Mouse (Mus musculus): Measurements from ENCODE around the gene Syne1. TPM values are rescaled to one million over a fixed set of nuclear protein-coding genes. Genes with fewer than 3 reads are reported as not detected.

Gene Syne1
- total RNA-seq, 2 experiments from 2014 or later, result 56.2 to 61.6 TPM

DNA sequence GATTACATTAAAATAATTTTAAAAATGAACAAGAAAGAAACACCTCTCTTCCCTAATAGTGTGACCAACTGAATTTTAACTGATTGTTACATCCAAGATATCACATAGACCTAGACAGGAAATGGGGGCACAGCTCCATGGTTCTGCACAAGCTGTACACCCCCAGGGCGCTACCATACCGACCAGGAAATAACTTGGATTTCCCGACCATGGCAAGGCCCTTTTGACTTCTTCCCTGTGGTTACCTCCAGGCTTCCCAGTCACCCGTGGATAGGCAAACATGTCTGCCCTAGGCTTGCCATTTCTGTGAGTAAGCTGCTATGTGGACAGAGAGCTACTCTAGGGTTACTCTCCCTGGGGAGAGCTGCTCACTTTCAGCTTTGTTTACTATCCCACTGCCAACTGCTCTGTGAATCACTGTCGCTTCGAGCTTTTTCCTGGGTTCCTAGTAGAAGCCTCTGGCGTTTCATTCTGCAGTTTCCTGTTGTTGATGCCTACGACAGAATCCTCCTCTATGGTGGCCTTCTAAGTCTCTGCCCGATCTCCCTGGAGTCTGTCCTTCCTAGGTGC, 373.8 kb downstream of the Syne1 start:
- no peak for DNase-seq
- intact Hi-C loops (cut with DNase I), result no loop called here

DNA sequence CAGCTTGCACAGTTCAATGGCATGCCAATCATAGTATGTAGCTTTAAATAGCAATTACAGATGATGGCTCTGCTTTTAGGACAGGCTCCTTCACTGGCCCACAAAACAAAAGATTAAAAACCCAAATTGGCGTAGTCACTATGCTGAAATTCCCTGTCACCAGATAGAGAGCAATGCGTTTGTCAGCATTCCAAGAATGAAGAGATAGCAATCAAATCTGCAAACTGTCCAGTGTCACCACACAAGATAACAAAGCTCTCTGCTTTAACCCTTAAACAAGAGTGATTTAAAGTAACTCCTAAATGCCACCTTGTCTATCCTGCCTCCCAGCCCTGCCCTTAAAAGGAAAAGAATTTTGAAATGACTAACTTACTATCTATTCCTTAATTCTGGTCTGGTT, 374.9 kb downstream of the Syne1 start:
- intact Hi-C loops (cut with DNase I), result no loop called here
- no peak for DNase-seq

DNA sequence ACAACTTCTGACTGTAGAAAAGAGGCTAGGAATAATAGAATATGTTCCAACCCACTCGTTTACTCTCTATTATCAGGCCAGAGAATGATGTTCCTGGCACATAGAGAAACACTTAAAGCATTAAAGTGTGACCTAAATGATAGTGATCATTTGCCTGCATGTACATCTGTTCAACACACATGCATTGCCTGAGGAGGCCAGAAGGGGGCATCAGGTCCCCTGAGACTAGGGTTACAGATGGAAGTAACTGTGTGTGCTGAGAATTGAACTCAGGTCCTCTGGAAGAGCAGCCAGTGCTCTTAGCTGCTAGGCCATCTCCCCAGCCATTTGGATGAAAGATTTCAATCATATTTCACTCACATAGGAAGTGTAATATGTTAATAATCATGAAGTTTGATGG, 380.9 kb downstream of the Syne1 start:
- no peak for DNase-seq
- intact Hi-C loops (cut with DNase I), result no loop called here

DNA sequence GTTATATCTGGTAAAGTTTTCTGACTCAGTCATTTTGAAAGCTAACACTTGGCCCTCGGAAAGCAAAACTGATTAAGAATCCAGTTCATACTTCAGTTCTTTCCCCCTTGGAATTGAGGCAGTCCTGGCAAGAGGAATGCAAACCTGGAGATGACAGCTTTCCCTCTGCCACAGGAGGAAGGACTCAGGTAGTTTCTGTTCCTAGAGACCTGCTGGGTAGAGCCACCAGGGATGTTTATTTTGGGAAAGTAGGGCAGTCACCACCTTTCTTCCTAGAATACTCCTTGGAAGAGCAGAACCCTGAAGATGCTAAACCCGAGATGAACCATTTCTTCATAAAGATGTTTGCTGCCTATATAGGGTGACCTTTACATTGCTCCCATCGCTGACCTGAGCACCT, 383.8 kb downstream of the Syne1 start:
- no peak for DNase-seq
- intact Hi-C loops (cut with DNase I), result loop anchor here (10.0 kb wide), 2 partner anchors 733 to 763 kb away; partner anchors contain the start of genes Armt1 and Rmnd1

DNA sequence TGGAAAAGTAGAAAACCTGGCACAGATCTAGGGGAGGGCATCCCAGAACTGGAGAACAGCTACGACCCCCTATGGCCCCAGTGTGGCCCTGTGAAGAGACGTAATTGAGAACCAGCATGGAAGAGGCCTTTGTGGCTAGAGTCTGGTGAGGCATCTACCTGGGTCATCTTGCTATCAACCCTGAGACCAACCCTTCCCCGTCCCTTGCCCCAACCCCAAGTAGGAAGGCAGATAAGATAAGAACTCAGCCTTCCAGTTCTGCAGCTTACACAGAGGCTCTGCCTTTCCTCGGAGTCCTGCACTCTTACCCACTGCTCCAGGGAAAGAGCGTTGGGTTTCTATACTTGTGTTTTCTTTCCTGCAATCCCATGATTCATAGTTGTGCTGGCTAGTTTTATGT, 385.8 kb downstream of the Syne1 start:
- DNase-seq, result no peak
- intact Hi-C loops (cut with DNase I), result loop anchor here (10.0 kb wide), 2 partner anchors 731 to 761 kb away; partner anchors contain the start of genes Armt1 and Rmnd1

DNA sequence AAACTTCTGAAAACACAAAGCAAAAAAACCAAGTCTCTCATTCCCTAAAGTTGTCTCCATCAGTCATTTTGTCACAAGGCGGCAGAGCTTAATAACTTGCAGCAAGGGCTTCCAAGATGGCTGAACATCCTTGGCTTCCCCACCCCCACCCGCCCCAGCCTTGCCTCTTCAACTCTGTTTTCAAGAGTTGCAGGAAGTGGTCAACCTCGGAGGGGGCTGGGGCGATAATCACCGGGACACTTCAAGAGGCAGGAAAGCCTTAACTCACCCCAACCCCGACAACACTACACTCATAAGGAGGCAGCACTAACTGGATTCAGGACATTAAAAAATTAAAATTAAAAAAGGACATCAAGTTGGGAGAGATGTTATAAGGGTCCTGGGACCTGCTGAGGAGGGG, 387.5 kb downstream of the Syne1 start:
- intact Hi-C loops (cut with DNase I), result loop anchor here (2.0 to 10.0 kb wide), 4 partner anchors 47 to 759 kb away; partner anchors contain the start of genes Armt1 and Rmnd1
- no peak for DNase-seq

DNA sequence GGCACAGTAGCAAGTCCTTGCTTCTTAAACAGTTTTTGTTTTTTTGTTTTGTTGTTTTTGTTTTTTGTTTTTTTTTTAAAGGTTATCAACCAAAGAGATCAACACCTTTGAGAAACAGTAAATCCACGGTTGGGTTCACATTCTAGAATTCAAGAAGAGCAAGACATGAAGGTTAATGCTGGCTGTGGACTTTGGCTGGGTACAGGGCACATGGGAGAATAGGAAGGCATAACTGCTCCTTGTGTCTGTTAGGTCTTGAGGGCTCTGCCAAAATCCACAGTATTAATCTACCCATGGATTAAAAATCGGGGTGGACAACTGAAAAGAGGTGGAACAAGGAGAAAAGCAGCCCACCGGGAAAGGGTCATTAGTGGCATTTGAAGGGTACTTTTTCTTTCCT, 388.0 kb downstream of the Syne1 start:
- intact Hi-C loops (cut with DNase I), result loop anchor here (2.0 to 10.0 kb wide), 4 partner anchors 46 to 758 kb away; partner anchors contain the start of genes Armt1 and Rmnd1
- no peak for DNase-seq

DNA sequence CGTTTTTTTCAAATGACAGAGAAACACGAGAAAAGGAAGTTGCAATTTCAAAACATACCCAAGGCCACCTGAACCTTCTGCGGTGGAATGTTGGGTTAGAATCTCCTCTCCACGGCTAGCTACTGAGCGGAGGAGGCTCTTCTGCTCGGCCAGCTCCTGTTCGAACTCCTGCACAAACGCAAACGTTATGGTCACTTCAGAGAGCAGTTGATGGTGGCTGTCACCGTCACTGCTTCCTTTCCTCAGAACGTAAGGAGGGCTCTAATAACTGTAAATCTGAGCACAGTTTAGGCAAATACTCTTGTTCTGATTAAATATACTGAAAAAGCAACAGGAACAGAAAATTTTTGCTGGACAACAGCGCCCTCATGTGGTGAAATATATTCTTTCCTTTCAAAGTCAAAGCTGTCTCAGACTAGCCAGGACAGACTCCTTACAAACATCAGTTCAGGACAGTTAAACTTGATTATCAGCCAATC, 389.8 kb downstream of the Syne1 start:
- peak; percentile 43 to 54 for DNase-seq
- intact Hi-C loops (cut with DNase I), result loop anchor here (5.0 to 10.0 kb wide), 3 partner anchors 564 to 757 kb away; partner anchors contain the start of genes Armt1 and Rmnd1

DNA sequence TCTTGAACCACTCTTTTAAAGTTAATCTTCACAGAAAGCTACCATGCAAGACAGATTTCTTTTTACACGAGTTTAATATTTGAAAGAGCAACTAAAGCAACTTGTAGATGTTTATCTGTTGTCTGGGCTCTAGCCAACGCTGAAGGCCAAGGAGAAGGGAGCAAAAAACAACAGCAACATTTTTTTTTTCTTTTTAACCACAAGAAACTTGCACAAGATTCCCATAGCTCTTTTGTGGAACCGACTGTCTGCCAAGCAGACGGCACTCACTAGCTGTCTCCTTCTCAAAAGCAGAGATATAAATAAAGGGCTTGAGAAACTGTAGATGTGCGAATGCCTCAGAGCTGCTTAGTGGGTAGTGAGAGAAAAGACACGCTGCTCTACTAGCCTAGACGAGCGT, 391.6 kb downstream of the Syne1 start:
- intact Hi-C loops (cut with DNase I), result loop anchor here (5.0 to 10.0 kb wide), 3 partner anchors 562 to 755 kb away; partner anchors contain the start of genes Armt1 and Rmnd1
- DNase-seq, result no peak

DNA sequence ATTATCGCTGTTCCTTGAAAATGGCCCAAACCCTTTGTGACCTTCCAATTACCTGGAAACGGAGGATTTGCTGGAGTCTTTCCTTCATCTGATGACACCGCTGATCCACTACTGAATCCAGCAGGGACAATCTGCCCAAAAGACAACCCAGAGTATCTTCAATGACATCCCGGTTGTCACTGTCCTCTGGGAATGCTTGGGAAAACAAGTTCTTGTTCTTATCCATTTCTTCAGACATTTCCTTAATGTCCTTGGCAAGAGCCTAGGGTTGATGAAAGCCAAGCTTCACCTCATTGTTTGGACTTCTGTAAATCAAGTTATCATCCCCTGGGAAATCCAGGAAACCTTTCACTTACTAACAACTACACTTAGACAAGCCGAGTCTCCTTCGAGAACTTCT, 398.2 kb downstream of the Syne1 start:
- DNase-seq, result no peak
- intact Hi-C loops (cut with DNase I), result loop anchor here (1.0 kb wide), 1 partner anchor 93 kb away; no protein-coding TSS in a partner anchor

DNA sequence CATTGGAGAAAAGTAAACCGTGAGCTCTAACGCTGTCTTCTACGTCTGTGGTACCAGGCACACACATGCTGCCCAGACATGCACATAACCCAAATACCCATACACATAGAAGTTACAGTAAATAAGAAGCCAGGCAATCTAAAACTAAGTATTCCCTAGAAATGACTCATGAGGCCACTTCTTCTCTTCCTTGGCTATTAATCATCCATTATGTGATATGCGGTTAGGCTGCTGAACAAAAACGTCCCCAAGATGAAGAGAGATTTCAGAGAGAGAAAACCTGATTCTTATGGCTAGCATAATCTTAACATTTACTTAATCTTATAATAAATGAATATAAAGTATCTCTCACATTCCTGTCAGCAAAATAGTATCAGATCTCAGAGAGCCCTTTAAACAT, 409.8 kb downstream of the Syne1 start:
- intact Hi-C loops (cut with DNase I), result no loop called here
- DNase-seq, result no peak

DNA sequence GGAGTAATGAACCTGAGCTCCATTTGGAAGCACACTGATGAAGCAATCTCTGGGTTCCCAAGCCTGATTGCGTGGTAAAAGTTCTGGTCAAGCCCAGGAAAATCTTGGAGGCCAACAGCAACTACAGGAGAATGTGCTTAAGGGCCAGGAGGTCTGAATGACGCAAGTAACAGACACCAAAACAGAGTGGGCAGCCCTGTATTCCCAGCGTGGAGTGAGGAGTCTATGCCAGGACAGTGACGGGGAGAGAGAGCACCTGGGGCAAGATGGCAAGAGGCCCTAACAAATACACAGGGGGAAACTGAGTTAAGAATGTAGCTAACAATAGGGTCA, 411.4 kb downstream of the Syne1 start:
- intact Hi-C loops (cut with DNase I), result no loop called here
- DNase-seq, result no peak

DNA sequence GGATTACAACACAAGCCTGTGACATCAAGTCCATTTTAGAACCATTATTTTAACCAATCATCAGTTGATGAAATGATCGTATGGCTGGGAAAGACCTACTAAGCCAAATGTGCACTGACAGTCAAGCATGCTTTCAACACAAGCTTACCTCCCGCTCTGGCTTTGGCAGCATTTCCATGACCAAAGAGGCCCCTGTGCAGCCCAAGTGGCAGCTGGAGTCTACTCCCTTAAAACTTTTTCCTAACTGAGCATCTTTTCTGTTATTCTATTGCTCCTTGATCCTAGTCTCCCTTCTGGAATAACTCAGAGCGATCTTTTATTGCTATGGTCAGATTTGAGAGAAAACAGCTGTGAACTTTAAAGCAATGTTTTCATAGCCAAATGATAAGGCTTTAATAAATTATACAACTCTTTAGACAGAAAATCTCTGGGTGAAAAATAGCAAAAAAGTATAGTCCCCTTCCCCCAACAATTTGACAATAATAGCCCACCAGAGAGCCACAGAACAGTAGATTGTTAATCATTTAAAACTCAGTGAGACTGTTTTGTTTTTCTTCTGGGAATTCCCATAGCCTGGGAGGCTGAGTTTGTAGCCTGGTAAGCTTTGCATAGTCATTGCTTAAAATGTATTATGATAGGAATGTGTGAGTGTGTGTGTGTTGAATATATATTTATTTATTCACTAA, 411.9 kb downstream of the Syne1 start:
- DNase-seq, result no peak
- intact Hi-C loops (cut with DNase I), result no loop called here

DNA sequence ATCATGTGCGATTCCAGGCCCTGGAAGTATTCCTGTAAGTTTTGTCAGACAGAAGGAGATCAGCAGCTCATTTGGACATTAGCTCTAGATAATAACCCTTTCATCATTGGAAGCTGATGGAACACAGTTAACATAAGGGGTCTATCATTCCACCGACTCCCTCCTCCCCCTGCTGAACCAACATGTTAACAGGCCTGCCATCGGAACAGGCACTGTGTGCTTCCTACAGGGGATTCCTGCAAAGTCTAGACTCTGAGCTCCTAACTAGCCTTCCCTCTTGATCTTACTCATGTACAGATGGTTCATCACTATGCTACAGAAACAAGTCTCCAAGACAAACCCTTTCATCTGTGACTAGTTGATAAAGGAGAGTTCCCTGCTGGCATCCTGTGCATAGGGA, 419.2 kb downstream of the Syne1 start:
- intact Hi-C loops (cut with DNase I), result no loop called here
- DNase-seq, result no peak

DNA sequence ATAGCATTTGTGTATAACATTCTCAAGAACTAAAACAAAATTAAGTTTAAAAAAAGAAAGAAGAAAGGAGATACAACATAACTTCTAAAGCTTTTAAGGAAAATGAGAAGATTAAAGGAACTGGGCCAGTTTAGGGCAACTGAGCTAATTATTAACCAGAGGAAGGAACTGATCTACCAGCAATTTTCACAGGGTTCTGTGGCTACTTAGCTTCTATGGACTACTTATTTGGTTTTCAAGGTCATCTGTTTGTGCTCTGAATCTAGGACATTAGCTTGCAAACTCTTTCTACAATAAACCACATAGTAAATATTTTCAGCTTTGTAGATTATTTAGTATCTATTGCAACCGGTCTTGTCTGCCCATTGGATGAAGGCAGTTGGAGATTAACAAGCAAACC, 420.8 kb downstream of the Syne1 start:
- intact Hi-C loops (cut with DNase I), result no loop called here
- no peak for DNase-seq

DNA sequence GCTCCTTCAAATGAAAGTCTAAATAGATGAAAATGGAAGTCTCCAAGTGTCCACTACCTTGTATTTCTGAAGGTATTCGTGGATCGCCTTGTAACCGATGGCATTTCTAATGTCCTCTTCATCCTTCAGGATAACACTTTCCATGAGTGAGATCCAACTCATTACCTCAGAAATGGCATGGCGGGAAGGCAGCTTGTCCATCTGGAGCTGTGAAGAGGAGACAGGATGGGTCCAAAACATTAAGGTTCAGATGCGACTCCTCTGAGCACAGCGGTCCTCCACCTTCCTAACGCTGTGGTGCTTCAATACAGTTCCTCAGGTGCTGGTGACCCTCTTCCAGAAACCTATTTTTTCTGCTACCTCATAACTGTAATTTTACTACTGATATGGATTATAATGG, 426.5 kb downstream of the Syne1 start:
- no peak for DNase-seq
- intact Hi-C loops (cut with DNase I), result no loop called here

DNA sequence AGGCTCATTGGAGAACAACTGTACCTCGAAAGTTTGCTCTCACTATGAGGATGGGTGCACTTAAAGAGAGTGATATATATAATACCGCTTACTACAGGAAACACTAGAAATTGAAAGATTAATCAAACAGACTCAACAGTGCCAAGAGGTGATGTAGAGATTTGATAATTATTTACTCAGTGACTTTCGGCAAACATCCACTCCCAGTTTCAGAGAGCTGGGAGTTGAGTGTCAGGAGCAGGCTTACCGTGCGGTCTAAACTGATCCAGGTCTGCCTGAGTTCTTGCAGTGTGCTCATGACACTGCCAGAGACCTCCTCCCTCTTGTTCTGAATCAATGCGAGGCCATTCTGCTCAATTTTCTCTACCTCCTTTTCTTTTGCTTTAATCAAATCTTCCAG, 434.6 kb downstream of the Syne1 start:
- no peak for DNase-seq
- intact Hi-C loops (cut with DNase I), result loop anchor here (2.0 kb wide), 1 partner anchor 46 kb away; no protein-coding TSS in a partner anchor

DNA sequence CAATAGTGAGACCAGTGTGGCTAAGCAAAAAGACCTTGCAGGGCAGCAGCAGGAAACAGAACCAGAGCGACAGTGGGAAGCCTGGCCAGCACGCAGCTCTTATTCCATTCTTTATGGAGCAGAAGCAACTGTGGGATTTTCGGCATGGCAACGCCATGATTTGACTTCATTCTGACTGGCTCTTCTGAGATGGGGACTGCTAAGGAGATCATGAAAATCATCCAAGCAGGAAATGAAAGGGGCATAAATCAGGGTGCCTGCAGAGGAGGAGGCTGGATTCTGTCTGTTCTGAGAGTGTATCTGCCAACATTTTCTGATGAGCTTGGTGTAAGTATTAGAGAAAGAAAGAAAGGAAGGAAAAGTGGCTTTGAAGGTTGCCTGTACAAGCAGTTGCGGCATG, 435.1 kb downstream of the Syne1 start:
- intact Hi-C loops (cut with DNase I), result loop anchor here (2.0 kb wide), 1 partner anchor 47 kb away; no protein-coding TSS in a partner anchor
- DNase-seq, result no peak

DNA sequence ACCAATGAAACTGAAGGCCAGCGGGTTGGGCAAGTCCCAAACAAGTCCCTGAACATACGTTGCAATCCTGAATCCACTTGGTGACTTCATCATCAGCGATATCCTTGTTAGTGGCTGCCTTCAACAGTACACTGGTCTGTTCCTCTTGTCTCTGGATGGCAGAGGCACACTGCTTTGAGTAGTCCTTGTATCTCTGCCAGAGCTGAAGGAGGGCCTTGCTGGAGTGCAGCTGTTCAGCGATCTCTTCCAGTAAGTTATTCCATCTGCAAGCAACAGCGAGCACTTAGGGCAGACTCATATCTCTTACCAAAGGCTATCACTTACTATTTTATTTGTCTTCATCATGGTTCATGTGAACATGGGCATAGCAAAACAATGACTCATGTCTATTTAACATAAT, 440.5 kb downstream of the Syne1 start:
- no peak for DNase-seq
- intact Hi-C loops (cut with DNase I), result no loop called here

DNA sequence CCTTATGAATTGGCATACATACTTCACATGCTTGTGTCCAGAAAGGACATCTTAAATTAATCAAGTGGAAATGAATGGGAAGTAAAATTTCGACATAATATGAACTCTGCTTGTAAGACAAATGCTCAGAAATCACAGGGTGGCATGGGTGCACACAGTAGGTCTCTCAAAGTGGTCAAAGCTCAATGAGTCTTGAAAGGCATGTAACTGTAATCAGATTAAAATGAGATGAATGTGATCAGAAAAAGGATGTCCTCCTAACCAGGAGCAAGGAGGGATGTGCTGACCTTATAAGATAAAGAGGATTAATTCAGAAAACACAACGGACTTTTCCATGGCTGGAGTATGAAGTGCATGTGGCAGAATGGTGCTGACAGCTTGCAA, 453.5 kb downstream of the Syne1 start:
- DNase-seq, result no peak
- intact Hi-C loops (cut with DNase I), result no loop called here

DNA sequence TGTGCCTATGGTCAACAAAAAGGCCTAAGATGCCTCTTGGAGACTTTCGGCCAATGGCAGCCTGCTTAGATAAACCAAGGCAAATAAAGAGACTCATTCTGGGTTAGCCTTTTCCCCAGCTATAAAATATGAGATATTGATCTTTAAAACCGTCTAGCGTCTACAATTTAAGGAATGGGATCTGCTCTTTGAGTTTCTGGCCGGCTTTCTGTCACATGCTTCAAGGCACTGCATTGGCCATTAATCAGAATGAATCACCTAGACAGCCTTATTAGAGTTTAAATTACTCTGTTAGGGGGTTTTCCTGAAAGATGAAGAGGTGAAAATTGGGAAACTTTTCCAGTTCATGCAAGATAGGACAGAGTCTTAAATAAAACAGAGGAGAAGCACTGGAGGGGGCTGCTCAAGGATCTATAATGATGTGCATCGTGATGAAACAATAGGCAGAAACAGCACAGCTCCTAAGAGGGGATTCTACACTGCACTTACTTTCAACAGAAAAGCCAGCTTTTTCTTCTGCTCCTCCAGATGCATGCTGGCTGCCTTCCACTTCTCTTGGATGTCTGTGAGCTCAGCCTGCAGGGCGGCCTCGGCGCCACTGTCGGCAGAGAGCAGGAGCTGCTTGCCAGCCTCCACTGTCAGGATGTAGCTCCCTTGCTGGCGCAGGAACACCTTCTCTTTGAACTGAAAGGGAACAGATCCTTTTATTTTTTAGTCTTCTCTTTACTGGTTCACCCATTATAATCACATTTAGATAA, 454.1 kb downstream of the Syne1 start:
- intact Hi-C loops (cut with DNase I), result no loop called here
- DNase-seq, result peak; percentile 35 to 38

All from heart, postnatal 36 days (tissue).